Mouse (Mus musculus) urinary bladder, adult 2 months (tissue): ENCODE data around the gene Gm11237. TPM values are rescaled to one million over a fixed set of nuclear protein-coding genes. Genes with fewer than 3 reads are reported as not detected.
"Not testable (repeated sequence)": the region's sequence is repeated elsewhere in the genome, so short reads cannot be mapped to it uniquely, and the experiment has no call there.

ENCODE experiments used
- DNase-seq: peaks from one replicate; pipeline ENCODE4 v3.0.0; 2022; ENCODE audit warnings: low spot score
- polyA plus RNA-seq: library from polyadenylated mRNA; depleted of rRNA; stranded (reverse); fragments of >200 nt; gene quantifications from 2 replicates; pipeline ENCODE4 v1.2.3, GENCODE M21; 2012; rRNA removed

Gm11237 gene
- polyA plus RNA-seq: not detected in 2 replicates

DNA sequence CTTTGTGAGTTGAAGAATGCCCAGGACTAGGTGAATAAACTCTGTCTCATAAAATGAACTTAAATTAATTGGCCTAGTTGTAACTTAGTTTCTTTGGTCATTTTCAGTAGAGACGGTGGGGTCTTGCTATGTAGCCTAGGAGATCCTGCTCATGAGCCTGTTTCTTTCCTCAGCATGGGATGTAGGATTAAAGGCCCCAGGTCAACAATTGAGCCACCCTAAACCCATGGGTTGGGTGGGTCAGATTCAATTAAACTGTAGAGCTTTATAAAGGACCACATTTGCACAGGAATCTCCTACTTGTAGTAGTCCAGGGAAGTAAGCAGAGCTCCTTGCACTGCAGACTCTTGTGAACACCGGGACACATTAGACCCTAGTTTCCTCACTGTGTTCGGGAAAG is at the start of gene Gm11237:
Gene Gm11237 (plus strand): TSS at position 301 of the 400 bp plus-strand sequence.
- not testable (repeated sequence) for DNase-seq

DNA sequence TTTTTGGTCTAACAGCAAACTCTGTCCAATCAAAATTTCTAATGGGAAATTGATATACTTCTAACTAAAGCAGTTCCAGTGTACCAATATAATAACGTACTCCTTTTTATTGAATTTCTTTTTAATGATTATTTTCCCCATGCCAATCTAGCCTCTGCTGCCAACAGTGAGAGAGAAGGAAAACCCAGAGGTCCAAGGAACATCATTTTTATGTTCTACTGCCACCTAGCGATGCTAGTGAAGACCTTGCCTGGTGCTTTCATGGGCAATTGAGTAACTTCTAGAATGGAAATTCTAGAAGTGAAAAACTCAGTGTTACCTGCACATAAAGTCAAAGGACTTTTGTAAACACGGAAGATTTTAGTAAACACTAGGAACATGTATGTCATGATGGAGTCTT is 23.5 kb upstream of the Gm11237 start:
- no peak for DNase-seq

DNA sequence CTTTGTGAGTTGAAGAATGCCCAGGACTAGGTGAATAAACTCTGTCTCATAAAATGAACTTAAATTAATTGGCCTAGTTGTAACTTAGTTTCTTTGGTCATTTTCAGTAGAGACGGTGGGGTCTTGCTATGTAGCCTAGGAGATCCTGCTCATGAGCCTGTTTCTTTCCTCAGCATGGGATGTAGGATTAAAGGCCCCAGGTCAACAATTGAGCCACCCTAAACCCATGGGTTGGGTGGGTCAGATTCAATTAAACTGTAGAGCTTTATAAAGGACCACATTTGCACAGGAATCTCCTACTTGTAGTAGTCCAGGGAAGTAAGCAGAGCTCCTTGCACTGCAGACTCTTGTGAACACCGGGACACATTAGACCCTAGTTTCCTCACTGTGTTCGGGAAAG is 15.2 kb upstream of the Gm11237 start, which contains the start of gene Gm11238:
Gene Gm11238 (plus strand): TSS at position 301 of the 400 bp plus-strand sequence.
- not testable (repeated sequence) for DNase-seq

DNA sequence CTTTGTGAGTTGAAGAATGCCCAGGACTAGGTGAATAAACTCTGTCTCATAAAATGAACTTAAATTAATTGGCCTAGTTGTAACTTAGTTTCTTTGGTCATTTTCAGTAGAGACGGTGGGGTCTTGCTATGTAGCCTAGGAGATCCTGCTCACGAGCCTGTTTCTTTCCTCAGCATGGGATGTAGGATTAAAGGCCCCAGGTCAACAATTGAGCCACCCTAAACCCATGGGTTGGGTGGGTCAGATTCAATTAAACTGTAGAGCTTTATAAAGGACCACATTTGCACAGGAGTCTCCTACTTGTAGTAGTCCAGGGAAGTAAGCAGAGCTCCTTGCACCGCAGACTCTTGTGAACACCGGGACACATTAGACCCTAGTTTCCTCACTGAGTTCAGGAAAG is 15.0 kb downstream of the Gm11237 start, which contains the start of gene Gm11236:
Gene Gm11236 (plus strand): TSS at position 301 of the 400 bp plus-strand sequence.
- DNase-seq: not testable (repeated sequence)

DNA sequence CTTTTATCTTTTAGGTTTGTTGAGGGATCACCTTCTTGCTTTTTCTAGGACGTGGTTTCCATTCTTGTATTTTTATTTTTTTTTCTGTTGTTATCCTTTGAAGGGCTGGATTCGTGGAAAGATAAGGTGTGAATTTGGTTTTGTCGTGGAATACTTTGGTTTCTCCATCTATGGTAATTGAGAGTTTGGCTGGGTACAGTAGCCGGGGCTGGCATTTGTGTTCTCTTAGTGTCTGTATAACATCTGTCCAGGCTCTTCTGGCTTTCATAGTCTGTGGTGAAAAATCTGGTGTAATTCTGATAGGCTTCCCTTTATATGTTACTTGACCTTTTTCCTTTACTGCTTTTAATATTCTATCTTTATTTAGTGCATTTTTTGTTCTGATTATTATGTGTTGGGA is 39.1 kb downstream of the Gm11237 start:
- DNase-seq: not testable (repeated sequence)

DNA sequence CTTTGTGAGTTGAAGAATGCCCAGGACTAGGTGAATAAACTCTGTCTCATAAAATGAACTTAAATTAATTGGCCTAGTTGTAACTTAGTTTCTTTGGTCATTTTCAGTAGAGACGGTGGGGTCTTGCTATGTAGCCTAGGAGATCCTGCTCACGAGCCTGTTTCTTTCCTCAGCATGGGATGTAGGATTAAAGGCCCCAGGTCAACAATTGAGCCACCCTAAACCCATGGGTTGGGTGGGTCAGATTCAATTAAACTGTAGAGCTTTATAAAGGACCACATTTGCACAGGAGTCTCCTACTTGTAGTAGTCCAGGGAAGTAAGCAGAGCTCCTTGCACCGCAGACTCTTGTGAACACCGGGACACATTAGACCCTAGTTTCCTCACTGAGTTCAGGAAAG is 45.3 kb downstream of the Gm11237 start, which contains the start of gene Gm11239:
Gene Gm11239 (plus strand): TSS at position 301 of the 400 bp plus-strand sequence.
- not testable (repeated sequence) for DNase-seq

Other genes with a start within 250 kb of the Gm11237 start
- gene Gm11487, start 217.9 kb upstream of the Gm11237 start, polyA plus RNA-seq: not detected in 2 replicates
- not detected in 2 replicates for gene Gm11238, start 15.1 kb upstream of the Gm11237 start, polyA plus RNA-seq
- not detected in 2 replicates for gene Gm11236, start 15.1 kb downstream of the Gm11237 start, polyA plus RNA-seq
- not detected in 2 replicates for gene Gm11239, start 45.4 kb downstream of the Gm11237 start, polyA plus RNA-seq
- gene Gm428, start 60.5 kb downstream of the Gm11237 start, polyA plus RNA-seq: not detected in 2 replicates
- gene Rasef, start 168.0 kb downstream of the Gm11237 start, polyA plus RNA-seq: 8.9 and 10.0 TPM in 2 replicates